Mouse (Mus musculus): ENCODE results near the gene Mrpl2.

Gene Mrpl2

DNA sequence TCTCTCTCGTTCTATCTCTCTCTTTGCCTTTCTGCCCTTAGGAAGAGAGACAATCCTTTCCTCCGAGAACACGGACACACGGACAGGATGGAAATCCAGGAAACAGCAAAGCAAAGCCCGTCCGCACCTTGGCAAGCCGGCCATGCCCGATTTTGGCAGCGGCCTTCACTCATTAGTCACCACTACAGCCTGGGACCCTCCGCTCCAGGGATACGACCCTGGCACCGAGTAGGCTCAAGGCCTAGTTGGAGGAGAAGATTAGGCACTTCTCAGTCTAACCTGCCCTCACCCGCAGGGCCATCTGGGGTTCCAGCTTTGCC lies 17.6 kb upstream of the Mrpl2 start:
- DNase-seq = peak; percentile 44

GRCm38 (mm10) chr17:46628791-46629684 lies 17.0 kb upstream of the Mrpl2 start, which contains the start of gene Ptk7:
Gene Ptk7 (minus strand): TSS chr17:46629504.
- DNase-seq = peak; percentile 43

GRCm38 (mm10) chr17:46629685-46630441 lies 16.2 kb upstream of the Mrpl2 start:
- no peak for DNase-seq

GRCm38 (mm10) chr17:46636831-46637523 lies 9.1 kb upstream of the Mrpl2 start:
- peak; percentile 89 for DNase-seq

DNA sequence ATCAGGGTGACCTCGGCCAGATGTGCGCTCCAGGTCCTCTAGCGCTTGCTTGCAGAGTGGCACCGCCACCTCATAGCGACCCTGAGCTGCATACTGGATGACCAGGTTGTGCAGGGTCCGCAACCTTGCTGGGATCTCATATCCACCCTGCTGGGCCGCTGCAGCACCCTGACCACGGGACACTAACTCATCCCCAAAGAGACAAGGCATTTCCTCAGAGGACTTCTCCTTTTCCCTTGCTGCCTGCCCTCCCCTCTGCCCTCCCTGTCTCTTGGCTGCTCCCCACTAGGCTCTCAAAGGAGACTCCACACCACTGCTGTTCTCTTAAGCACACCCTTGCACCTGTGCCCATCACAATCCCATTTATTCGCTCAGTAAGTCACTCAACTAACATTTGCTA lies 6.1 kb upstream of the Mrpl2 start:
- DNase-seq = no peak

DNA sequence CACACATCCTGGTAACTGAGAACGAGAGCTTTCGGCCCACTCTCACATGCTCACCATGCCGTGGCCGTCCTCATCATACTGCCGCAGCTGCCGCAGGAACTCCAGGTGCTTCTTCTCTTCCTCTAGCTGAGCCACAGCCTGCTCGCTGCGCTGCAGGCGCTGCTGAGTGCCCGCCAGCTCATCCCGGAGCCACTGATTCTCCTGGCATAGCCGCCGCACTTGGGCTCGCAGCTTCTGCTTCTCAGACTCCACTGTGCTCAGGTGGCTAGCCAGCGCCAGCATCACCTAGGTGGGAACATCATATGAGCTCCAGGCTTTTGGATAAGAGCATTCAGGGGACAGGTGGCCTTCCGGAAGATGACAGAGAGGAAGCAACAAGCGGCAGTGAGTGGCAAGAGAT lies 4.0 kb upstream of the Mrpl2 start:
- peak; percentile 42 for DNase-seq

DNA sequence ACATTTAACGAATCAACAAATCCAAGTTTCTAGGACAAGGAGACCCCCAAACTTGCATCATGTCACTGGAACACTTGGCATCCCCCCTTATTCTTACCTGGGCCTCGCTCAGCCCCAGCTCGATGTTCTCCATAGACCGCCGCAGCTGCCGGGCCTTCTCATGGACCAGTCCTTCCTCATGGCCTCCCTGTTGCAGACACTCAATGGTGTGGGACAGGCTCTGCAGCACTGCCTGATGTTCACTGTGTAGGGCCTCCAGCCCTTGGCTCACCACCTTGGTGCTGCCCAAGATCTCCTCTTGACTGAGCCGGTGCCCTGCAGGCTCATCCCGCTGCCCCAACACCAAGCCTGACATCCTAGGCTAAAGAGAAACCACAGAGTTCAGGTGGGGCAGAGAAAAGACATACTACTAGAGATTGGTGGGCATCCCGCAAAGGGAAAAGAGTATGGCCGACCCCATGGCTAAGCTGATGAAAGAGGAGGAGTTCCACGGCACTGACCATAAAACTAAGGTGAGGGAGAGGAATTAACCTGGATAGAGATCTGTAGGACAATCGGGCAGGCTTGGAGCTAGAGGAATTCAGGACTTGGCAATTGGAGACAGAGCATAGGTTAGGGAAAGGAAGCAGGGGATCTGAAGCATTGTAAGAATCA lies 1.8 kb upstream of the Mrpl2 start:
- no peak for DNase-seq

GRCm38 (mm10) chr17:46644916-46645475 lies 1.0 kb upstream of the Mrpl2 start:
- peak; percentile 80 for DNase-seq

DNA sequence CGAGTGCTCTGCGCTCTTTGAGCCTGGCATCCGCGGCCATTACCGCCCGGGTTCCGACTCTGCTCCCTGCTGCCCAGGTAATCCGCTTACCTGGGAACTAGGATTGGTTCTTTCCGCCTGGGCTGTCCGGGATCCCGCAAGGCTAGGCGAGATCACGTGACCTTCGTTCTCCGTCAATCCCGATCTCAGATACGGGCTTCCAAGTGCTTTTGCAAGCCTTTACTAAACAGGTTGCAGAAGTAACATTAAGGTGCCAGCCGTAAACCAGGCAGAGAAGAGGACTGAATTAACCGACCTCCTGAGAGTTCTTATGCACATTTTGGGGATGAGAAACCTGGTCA lies 263 bp downstream of the Mrpl2 start:
- DNase-seq = no peak

DNA sequence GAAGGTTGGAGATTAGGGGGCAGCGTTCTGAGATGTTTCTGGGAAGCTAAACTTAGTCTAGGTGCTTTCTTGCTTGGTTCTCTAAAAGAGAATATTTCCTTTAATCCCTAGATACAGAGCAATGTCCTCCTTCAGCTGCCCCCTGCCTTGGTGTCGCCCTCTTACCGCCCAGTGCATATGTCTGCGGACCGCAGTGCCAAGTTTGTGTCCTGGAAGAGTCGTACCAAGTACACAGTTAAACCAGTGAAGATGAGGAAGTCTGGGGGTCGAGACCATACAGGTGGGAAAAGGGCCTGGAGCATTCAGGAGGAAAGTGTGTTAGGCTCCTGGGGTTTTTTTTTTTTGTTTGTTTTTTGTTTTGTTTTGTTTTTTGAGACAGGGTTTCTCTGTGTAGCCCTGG lies 1.2 kb downstream of the Mrpl2 start:
- DNase-seq = no peak

GRCm38 (mm10) chr17:46648436-46648835 lies 2.4 kb downstream of the Mrpl2 start:
- no peak for DNase-seq

- no peak for DNase-seq
Measured at GRCm38 (mm10) chr17:46649811-46650210, 3.8 kb downstream of the Mrpl2 start.

- DNase-seq = peak; percentile 87
Measured at GRCm38 (mm10) chr17:46650232-46651031, 4.4 kb downstream of the Mrpl2 start, which contains the start of gene Cul7. Gene Cul7 (plus strand): TSS chr17:46650337.

DNA sequence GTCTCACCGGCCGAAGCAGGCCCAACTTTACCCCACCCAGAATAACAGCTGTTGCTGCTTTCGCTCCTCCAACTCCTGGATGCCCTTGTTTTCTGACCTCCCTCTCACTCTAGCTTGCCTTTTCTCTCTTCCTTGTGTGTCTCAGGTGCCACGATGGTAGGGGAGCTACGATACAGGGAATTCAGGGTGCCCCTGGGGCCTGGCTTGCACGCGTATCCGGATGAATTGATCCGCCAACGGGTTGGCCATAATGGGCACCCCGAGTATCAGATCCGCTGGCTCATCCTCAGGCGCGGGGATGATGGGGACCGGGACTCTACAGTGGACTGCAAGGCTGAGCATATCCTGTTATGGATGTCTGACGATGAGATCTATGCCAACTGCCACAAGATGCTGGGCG lies 5.3 kb downstream of the Mrpl2 start:
- no peak for DNase-seq

DNA sequence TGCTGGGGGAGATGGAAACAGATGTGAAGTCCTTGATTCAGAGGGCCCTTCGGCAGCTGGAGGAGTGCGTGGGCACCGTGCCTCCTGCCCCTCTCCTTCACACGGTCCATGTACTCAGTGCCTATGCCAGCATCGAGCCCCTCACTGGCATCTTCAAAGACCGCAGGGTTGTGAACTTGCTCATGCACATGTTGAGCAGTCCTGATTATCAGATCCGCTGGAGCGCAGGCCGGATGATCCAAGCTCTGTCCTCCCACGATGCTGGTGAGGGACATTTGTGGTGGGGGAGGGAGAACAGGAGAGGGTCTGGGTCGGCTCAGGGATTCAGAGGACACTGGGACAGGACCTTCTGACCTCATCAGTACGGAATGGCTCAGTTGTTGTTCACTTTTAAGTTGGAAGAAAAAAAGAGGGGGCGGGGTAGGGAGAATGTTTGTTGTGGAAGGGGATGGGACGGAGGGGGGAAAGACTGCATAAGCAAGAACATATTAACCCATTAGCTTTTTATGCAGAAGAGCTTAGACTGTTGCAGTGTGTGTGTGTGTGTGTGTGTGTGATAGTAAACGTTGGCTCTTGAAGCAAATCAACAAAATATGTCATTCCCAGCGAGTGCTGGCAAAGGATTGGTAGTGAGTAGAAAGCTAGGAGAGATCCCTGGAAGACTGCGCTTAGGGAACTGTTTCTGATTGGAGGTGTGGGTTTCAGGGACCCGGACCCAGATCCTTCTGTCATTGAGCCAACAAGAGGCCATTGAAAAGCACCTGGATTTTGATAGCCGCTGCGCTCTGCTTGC lies 5.9 kb downstream of the Mrpl2 start:
- DNase-seq = no peak

- peak; percentile 25 for DNase-seq
Measured at GRCm38 (mm10) chr17:46656054-46656453, 10.0 kb downstream of the Mrpl2 start.

DNA sequence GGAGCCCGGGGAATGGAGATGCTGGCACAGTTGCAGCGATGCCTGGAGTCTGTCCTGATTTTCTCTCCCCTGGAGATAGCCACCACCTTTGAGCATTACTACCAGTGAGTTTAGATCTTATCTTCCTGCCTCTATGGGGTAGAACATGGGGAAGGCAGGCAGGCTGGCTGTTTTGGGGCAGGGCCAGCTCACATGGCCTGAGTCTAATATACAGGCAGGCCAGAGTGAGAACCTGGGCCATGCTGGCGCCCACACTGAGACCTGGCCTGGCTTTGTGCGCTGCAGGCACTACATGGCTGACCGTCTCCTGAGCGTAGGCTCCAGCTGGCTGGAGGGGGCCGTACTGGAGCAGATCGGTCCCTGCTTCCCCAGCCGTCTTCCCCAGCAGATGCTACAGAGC lies 15.3 kb downstream of the Mrpl2 start:
- peak; percentile 82 for DNase-seq

- DNase-seq = peak; percentile 81
Measured at GRCm38 (mm10) chr17:46661981-46662380, 16.0 kb downstream of the Mrpl2 start.

DNA sequence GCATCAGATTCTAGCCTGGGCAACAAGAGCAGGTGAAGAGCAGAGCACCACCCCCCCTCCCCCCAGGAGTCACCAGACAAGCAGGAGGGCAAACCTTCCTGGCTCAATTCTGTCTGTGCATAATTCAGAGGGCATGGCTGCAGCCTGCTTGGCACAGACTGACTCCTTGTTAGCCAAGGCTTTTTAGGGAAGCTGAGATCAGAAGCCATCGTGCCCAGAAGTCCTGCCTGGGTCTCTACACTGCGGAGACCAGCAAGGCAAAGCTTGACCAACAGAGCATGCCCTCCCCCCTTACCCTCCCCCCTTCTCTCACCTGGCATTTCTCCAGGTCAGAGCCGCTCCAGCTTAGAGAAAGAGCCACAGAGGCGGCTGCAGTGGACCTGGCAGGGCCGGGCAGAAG lies 16.7 kb downstream of the Mrpl2 start:
- peak; percentile 86 for DNase-seq

DNA sequence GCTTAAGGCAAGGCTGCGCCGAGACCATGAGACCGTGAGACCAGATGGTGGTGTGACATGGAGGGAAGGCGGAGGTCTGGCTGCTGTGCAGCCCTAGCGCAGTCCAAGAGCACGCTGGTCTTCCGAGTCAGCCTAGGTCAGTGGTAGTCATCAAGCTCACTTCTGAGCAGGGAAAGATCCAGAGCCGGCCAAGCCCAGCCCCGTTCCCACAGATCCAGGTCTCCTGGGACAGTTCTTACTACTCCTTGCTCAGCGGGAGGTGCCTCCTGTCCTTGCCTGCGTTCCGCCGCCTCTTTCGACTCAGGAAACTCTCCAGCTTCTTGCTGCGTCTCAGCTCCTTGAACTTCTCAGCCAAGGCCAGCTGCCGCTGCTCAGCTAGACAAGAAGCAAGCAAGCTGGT lies 21.7 kb downstream of the Mrpl2 start:
- no peak for DNase-seq

GRCm38 (mm10) chr17:46669911-46670310 lies 23.9 kb downstream of the Mrpl2 start:
- no peak for DNase-seq

Data from cerebellum, adult 9-10 months (tissue).